Mouse (Mus musculus) bone marrow macrophage, adult 2 months (primary cell): ENCODE measurements around the gene Susd6.
"Not testable (repeated sequence)": the region's sequence is repeated elsewhere in the genome, so short reads cannot be mapped to it uniquely, and the experiment has no call there.

ENCODE experiments used
- CTCF ChIP-seq: IDR thresholded peaks from 2 replicates; pipeline ENCODE4 v1.5.1; 2012; ENCODE audit warnings: low read depth, mild to moderate bottlenecking, low read length, moderate library complexity
- POLR2A ChIP-seq: IDR thresholded peaks from 2 replicates; pipeline ENCODE4 v1.6.1; 2012; ENCODE audit warnings: mild to moderate bottlenecking, low read depth, low read length, borderline replicate concordance

GRCm38 (mm10) chr12:80789276-80789675 lies 1.0 kb upstream of the Susd6 start:
- not testable (repeated sequence) for TF ChIP-seq CTCF, POLR2A
